Mouse (Mus musculus): ENCODE measurements around the gene Foxo1. TPM values are rescaled to one million over a fixed set of nuclear protein-coding genes. Genes with fewer than 3 reads are reported as not detected.
A peak's percentile ranks its signal among the peaks of the same experiment; 100 is the strongest.

The Foxo1 gene
- polyA plus RNA-seq, 1 experiment, result 5.8 TPM

DNA sequence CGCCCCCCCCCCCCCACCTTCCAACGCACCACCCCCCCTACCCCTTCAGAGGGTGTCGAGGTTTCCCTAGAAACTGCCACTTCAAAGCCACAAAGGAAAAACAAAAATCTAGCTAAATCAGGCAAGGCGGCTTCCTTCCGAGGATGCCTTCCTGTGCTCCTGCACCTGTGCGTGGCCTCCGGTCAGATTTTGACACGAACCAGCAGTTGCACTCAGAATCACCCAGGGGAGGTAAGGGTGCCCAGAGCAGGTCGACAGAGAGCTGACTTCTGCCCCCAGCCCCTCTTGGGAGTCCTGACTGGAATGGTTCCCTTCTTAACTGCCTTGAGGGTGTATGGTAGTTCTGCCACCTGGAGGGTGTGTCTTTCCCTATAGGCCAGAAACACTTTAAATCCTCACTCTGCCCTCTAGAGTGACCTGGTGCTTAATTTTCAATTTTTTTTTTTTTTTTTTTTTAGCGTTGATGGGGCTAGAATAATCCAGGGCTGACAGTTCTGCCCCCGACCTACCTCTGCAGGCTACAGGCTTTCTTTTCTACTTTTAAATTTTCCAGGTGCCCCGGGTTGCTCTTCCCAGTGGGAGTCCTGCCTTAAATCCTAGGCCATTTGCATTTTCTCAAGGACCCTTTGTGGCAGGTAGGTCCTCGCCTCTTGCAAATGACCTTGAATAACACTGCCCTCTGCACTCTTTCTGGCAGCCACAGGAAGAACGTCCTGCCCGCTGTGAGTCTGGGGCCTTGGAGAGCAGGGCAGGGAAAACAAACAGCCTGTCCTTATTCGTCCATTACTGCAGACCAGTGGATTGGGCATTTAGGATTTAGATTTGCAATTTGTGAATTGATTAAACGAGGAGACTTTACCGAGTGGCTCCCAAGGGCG is 132.4 kb downstream of the Foxo1 start:
- TF ChIP-seq CTCF (IDR thresholded peaks at IDR 0.05; ENCODE audit: borderline replicate concordance, extremely low read depth, insufficient read depth, insufficient read length) (no peak), POLR2A (IDR thresholded peaks at IDR 0.05; ENCODE audit: borderline replicate concordance, extremely low read depth, insufficient read depth, insufficient read length, poor library complexity, severe bottlenecking) (no peak)
- peak; percentile 53 for DNase-seq (ENCODE audit: low read depth)

DNA sequence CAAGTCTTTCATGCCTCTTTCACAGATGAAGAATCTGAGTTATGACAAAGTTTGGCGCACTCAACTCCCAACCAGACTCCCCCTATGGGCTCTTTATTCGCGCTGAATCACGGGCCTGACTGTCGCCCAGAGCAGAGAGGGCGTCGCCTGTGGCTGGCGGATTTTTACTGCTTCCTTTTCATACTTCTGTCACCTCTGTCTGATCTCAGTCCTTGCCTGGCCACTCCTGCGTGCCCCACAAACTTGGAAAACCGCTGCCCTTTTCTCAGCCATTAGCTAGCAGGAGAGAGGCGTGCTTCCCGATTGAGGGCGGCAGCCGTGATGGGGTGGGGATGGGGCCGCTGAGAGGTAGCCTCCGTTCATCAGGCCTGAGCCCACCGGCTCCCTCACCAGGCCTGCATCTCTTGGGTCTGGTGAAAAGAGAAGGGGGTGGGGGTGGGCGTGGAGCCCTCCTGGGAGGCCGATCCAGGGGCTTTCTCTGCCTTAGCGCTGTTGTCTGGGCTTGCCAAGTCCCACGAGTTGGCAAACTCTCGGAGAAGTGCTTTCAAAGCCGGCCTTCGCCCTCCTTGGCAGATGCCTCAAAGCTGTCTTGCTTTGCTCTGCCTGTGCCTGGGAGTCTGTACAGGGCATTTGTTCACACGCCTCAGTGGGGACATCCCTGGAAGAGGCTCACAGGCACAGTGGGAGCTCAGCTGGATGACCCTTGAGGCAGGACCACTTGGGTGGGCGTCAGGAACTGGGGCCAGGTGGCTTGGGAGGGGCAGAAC is 133.2 kb downstream of the Foxo1 start:
- peak; percentile 90 for DNase-seq (ENCODE audit: low read depth)
- TF ChIP-seq CTCF (IDR thresholded peaks at IDR 0.05; ENCODE audit: borderline replicate concordance, extremely low read depth, insufficient read depth, insufficient read length), result peak; percentile 19; the same call in 1 of the 2 replicates
- no peak for TF ChIP-seq POLR2A (IDR thresholded peaks at IDR 0.05; ENCODE audit: borderline replicate concordance, extremely low read depth, insufficient read depth, insufficient read length, poor library complexity, severe bottlenecking)

Other genes starting within 250 kb of the Foxo1 start
- 5.5 and 12.7 TPM in 2 replicates for gene Maml3, start 163.3 kb upstream of the Foxo1 start, polyA plus RNA-seq (2012; rRNA removed)

All from brain, embryonic 14.5 days (tissue).